Mouse (Mus musculus): ENCODE measurements around the gene Prr5l. TPM values are rescaled to one million over a fixed set of nuclear protein-coding genes. Genes with fewer than 3 reads are reported as not detected.

The Prr5l gene
- 10.3 and 11.6 TPM in 2 replicates for polyA plus RNA-seq (2012; rRNA removed)

DNA sequence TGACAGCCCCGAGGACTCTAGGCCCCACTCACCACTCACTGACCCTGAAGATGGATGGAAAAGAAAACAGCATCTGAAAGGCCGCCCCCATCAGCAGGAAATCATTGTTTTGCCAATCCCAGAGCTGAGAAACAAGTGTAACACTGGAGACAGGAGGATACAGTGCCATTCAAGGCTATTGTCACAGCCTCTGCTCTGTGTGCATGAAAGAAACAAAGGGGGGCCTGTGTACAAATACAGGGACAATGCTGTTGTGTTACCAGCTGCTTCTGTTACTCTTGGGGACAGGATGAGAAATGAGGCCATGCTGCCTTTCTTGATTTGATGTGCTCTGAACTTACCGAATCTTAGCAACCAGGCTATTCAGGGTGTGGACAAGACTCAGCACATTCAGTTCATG lies at the start of gene Prr5l:
Gene Prr5l, minus strand, starts transcription at position 30 of the 400 bp plus-strand sequence.

DNA sequence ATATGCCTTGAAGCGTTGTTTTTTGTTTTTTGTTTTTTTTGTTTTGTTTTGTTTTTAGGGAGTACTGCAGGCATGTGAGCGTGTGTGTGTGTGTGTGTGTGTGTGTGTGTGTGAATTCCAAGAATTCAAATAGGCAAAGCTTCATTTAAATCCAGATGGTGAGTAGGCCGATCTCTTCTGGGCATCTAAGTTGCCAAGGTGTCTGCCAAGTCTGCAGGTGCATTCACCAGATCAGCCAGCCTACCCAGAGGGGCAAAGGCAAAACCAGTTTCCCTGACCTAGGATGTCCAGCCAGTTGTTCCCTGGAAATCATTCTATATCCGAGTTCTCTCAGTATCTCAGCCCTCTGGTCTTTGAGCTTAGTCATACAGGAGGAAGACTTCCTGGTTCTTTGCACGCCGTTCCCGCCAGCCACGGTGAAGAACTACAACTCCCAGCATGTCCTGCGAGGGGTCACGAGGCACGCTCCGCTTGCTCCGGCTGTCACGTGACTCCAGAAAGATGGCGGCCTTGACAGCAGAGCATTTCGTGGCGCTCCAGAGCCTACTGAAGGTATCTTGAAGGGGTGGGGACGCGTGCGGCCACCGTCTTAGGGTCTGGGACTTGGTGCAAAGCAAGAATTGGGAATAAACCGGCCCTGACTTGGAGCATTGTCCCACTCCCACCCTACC lies 3.1 kb upstream of the Prr5l start, which contains the start of gene Commd9:
Gene Commd9, plus strand, starts transcription at position 480 of the 671 bp plus-strand sequence.

DNA sequence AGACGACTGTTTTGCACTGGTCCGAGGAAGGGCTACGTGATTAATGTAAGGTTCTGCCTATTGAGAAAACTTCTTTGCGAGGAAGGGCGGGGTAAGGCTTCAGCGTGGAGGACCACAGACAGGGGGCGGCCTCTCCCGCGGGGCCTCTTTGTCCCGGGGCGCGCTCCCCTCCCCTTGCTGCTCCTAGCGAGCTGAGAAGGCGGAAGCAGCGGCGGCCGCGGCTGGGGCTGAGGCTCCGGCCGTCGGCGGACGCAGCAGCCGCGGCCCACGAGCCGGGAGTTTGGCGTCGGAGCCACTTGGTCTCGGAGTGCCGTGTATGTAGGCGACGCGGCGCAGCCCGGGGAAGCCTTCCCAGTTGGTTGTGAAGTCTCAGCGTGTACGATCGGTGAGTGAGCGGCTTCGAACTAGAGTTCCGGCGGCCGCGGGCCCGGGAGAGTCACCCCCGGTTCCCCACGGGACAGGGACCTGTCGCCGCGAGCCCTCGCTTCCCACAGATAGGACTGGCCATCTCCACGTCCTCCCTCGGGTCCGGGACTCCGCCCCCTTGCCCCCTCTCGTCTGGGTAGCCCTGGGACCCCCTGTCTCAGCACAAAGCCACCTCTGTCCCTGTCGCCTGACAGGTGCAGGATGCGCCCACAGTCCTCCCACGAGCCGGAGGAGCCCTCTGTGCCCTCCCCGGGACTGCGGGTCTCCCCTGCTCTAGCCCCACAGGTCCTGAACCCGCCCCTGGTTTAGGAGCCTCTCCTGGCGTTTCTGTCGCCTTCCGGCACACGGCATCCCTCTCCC lies 204.4 kb downstream of the Prr5l start, which contains the start of gene Traf6:
Gene Traf6, plus strand, starts transcription at position 194 of the 786 bp plus-strand sequence.

Other genes with a start within 250 kb of the Prr5l start
- 0.18 and 0.51 TPM in 2 replicates for gene Rag1, start 233.5 kb downstream of the Prr5l start, polyA plus RNA-seq (2012; rRNA removed)
- 35.7 and 41.9 TPM in 2 replicates for gene B230118H07Rik, start 233.5 kb downstream of the Prr5l start, polyA plus RNA-seq (2012; rRNA removed)
- 14.2 and 18.2 TPM in 2 replicates for gene Traf6, start 204.6 kb downstream of the Prr5l start, polyA plus RNA-seq (2012; rRNA removed)
- 50.5 and 79.0 TPM in 2 replicates for gene Commd9, start 3.2 kb upstream of the Prr5l start, polyA plus RNA-seq (2012; rRNA removed)